Mouse (Mus musculus) heart, adult 2 months (tissue): ENCODE data around the gene Gm36028.

ENCODE experiments used
- CTCF ChIP-seq: fragments of 200-600 bp; IDR thresholded peaks from 2 replicates; pipeline ENCODE4 v1.8.1; 2022; ENCODE audit warnings: antibody characterized with exemption, mild to moderate bottlenecking, moderate library complexity
- EP300 ChIP-seq: fragments of 200-500 bp; IDR thresholded peaks from 2 replicates; pipeline ENCODE4 v1.6.1; 2011; ENCODE audit warnings: low read depth, low read length, control low read depth; ENCODE audit not compliant: insufficient read depth
- POLR2A ChIP-seq: fragments of 200-500 bp; IDR thresholded peaks from 2 replicates; pipeline ENCODE4 v1.6.1; 2011; ENCODE audit warnings: mild to moderate bottlenecking, low read depth, low read length, control low read depth; ENCODE audit not compliant: insufficient read depth

- TF ChIP-seq POLR2A (no peak), CTCF (no peak), EP300 (no peak)
These were observed 28.0 kb upstream of the Gm36028 start for GRCm38 (mm10) chr16:37888986-37889385.
